Mouse (Mus musculus) G1E (cell line): Measurements from ENCODE around the gene Ube2q1.

Source experiments
- CTCF ChIP-seq: IDR thresholded peaks from 2 replicates; pipeline ENCODE4 v1.5.1; 2012; ENCODE audit warnings: low read depth, low read length, inconsistent platforms, mixed read lengths
- GATA1 ChIP-seq: IDR thresholded peaks from 2 replicates; pipeline ENCODE4 v1.6.1; 2012; ENCODE audit warnings: borderline replicate concordance, low read length, inconsistent platforms, mixed read lengths
- TAL1 ChIP-seq: conservative IDR thresholded peaks from 2 replicates; pipeline ENCODE4 v1.6.1; 2012; ENCODE audit warnings: low read depth, low read length, inconsistent platforms, mixed read lengths

DNA sequence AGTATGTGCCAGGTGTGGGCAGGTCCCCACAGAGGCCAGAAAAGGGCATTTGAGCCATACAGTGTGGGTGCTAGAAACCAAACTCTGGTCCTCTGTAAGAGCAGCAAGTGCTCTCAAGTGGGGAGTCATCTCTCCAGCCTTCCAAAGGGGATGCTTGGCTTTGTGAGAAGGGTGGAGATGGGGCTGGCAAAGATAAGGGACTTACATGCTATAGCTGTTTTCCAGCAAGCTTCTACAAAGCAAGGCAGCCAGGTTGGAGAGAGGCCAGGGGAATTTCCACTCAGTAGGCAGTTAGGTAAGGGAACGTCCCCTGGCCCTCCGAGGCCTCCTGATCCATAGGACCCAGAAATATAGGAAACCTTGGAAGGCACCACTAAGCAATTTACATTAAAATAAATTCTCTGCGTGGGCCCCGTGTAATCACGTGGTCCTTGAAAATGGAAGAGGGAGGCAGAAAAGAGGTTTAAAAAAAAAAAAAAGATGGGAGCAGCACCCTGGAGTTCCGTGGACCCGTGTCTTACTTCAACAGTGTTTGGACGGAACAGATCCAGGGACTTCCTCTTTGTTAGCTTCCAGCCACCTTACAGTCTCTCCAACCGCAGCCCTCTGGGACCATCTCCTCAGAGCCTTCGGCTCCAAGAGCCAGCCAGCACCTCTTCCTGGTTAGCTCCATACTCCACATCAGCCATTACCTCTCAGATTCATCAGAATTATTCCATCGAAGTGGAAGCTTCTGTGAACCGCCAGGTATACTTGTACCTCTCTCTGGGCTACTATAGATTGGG is 47.1 kb downstream of the Ube2q1 start:
- TF ChIP-seq CTCF, result no peak
- no peak for TF ChIP-seq GATA1
- TF ChIP-seq TAL1, result no peak
